Mouse (Mus musculus): ENCODE measurements around the gene Ctbs.

Ctbs gene

DNA sequence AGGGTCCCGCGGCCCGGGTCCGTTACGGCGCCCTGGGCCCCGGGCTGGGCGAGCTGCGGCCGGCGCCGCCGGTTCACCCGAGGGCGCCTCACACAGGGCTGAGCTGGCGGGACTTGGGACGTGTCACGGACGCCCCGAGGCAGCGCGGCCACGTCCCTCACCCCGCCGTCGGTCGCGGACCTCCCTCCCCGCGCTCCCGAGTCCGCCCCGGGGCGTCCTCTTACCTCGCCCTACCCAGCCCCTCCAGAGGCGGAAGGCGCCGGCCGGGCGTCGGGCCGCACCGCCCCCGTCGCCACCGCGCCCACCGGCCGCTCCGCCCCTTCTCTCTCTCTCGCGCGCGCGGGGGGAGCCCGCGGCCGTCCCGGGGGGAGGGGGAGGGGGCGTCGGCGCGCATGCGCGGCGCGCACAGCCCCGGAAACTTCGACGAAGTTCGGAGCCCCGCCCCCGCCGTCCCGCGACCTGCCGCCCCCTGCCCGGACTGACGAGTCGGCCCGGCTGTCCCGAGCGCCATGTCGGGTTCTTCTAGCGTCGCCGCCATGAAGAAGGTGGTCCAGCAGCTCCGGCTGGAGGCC lies 49.9 kb downstream of the Ctbs start, which contains the start of the genes Spata1 and Gng5:
Spata1 (minus strand) TSS at position 323 of the 572 bp plus-strand sequence.
Gng5 (plus strand) TSS at position 377 of the 572 bp plus-strand sequence.
- peak; percentile 89 to 90 for DNase-seq

DNA sequence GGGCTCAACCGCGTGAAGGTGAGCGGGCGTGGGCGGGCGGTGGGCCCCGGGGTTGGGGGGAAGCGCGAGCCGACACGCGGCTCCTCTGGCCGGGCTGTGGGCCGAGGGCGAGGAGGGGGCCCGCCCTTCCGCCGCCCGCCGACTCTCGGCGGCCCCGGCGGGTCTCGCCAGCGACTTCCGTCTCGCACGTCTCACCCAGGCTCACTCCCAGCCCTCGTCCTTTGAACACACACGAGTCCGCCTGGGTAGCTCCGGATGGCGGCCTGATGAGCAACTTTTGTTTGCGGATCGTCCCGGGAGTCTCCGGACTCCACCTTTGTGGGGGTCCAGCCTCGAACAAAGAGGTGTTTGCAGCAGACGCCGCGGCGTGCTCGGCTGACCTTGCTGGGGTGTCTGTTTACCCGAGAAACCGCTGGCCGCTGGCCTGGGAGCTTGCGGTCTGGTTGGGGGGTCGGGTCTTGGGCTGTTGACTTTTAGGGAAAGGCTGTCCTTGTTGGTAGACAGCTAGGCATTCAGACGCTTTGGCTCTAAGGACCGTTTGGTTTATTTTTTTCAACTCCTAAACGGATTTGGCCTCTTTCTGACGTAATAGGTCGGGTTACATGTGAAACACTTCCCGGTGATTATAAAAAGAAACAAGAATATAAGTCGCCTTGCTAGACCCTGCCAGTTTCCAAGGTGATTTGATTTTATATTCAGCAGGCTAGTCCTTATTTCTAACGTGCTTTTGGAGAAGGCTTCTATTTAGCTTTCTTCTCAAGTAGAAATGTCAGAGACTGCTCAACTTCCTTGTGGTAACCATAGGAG lies 50.6 kb downstream of the Ctbs start:
- peak in 1 of 2 experiments; percentile 66 for DNase-seq

DNA sequence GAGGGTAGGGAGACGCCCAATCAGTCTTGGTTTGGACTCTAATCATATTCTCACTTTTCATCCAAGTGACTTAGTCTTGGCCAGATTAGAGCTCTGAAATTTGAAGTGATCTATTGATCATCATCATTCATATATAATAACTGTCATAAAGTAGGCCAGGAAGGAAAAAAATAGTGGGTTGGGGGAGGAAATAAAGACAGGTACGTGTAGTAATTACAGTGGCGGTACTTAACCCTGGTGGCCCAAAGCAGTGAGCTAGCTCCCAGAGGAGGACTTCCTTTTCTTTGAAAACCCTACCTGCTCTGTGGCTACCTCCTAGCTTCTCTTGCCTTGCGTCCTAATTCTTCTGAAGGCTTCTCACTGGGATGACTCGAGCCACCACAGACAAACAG lies 51.2 kb downstream of the Ctbs start:
- DNase-seq = no peak

DNA sequence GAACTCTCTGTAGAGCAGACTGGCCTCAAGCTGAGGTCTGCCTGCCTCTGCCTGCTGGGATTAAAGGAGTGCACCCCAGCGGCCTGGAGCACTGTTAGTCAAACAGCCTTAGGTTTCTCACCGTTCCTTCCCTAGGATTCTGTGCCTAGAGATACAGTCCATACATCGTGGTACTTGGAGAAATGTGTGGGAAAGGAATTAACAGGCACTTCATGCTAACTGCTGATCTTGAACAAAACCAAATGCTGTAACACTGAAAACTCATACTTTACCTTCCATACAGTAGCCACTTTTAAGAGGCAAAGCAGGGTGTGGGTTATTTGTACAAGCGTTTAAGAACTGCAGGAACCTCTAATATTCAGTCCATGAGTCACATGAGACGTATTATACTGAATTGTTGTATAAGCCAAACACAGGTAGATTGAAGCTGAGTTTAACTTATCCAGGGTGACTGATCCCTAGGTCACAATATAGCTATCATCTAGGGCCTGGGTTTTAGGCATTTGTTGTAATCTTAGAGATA lies 52.1 kb downstream of the Ctbs start:
- DNase-seq = no peak

DNA sequence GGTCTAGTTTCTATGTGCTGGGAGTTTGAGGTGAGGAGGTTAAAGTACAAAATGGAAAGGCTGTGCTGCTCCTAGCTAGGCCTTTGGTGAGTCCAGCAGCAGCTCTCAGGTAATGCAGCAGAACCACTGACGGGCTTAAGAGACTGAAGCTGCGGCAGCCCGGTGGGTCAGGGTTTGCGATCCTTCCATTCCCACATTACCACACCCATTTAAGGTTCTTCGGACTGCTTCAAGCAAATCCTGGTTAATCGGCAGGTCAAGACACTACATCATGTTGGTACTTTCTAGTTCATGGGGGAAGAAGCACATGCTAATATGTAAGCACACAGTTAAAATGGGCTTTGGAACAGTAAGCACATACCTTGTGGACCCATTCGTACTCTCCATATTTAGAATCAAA lies 57.1 kb downstream of the Ctbs start:
- no peak for DNase-seq
